Mouse (Mus musculus) megakaryocyte progenitor cell, adult 5-6 weeks (primary cell): ENCODE results near the gene Astl. TPM values are rescaled to one million over a fixed set of nuclear protein-coding genes. Genes with fewer than 3 reads are reported as not detected.

Experiments used
- ATAC-seq: replicated peaks from 2 replicates; pipeline ENCODE4 v1.8.0; 2016; ENCODE audit warnings: mild to moderate bottlenecking, moderate TSS enrichment, inconsistent platforms; ENCODE audit not compliant: poor library complexity
- total RNA-seq, 2 experiments: library from RNA; stranded (forward) in 1 of 2; stranded (reverse) in 1 of 2; fragments of 157-497, 149-512 nt in 1 of 2; fragments of 200-1000 nt in 1 of 2; gene quantifications; 2 replicates each; pipeline versions ENCODE4 v1.2.3 to v1.2.4; 2015 to 2017

Astl gene
- total RNA-seq, 2 experiments from 2014 or later = 0.30 TPM; not detected in 1

DNA sequence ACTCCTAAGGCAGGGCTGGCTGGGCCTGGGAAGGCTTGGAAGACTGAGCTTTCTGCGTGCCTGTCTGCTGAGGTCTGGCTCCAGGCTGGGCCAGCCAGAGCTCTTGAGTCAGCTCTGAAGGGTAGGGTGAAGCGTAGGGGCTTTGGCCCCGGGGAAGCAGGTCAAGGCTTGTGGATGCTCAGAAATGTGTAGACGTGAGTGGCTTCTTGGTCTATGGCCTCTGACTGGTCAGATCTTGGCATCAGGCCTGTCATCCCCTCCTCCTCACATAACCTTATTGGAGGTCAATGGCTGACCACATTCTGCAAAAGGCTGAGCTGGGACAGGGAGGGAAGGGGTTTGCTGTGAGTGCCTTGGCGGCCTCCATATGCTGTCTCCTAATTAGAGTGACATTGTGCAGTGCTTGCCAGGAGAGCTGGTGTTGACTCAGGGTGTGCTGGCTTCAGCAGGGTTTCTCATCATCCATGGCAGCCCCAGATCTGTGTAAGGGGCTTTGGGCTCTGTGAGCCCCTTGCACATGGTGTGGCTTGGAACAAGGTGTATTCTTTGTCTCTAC is 56.2 kb downstream of the Astl start:
- no peak for ATAC-seq

DNA sequence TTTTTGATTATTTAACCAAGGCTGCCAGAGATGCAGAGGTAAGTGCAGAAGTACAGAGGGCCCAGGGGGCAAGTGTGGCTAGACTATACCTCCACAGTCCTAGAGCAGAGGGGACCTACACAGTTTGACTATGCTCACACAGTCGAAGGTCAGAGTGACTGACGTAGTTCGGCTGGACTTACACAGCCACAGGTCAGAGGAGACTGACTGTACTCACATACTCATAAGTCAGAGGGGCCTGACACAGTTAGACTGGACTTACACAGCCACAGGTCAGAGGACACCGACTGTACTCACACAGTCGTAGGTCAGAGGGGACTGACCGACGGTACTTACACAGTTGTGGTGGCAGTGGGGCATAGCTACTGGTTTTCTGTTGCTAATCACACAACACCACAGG is 60.3 kb downstream of the Astl start:
- no peak for ATAC-seq

Other genes starting within 250 kb of the Astl start
- 49.5 and 53.5 TPM in 2 replicates for gene Ncaph, start 204.7 kb upstream of the Astl start, total RNA-seq (2015)
- 57.3 and 58.7 TPM in 2 replicates for gene Ncaph, start 204.7 kb upstream of the Astl start, total RNA-seq (2017)
- 17.5 and 18.7 TPM in 2 replicates for gene Itpripl1, start 195.2 kb upstream of the Astl start, total RNA-seq (2015)
- gene Itpripl1, start 195.2 kb upstream of the Astl start, total RNA-seq (2017) = 20.4 and 23.3 TPM in 2 replicates
- 1.9 and 3.6 TPM in 2 replicates for gene 1810024B03Rik, start 130.4 kb upstream of the Astl start, total RNA-seq (2015)
- 2.4 and 3.3 TPM in 2 replicates for gene 1810024B03Rik, start 130.4 kb upstream of the Astl start, total RNA-seq (2017)
- gene Snrnp200, start 130.3 kb upstream of the Astl start, total RNA-seq (2015) = 57.5 and 62.1 TPM in 2 replicates
- gene Snrnp200, start 130.3 kb upstream of the Astl start, total RNA-seq (2017) = 146 and 186 TPM in 2 replicates
- 29.8 and 36.6 TPM in 2 replicates for gene Ciao1, start 90.8 kb upstream of the Astl start, total RNA-seq (2015)
- 21.8 and 30.3 TPM in 2 replicates for gene Ciao1, start 90.8 kb upstream of the Astl start, total RNA-seq (2017)
- gene Tmem127, start 90.7 kb upstream of the Astl start, total RNA-seq (2015) = 8.8 and 14.8 TPM in 2 replicates
- gene Tmem127, start 90.7 kb upstream of the Astl start, total RNA-seq (2017) = 27.0 and 28.1 TPM in 2 replicates
- gene Stard7, start 68.4 kb upstream of the Astl start, total RNA-seq (2015) = 69.5 and 79.9 TPM in 2 replicates
- 134 and 138 TPM in 2 replicates for gene Stard7, start 68.4 kb upstream of the Astl start, total RNA-seq (2017)
- gene Dusp2, start 2.5 kb upstream of the Astl start, total RNA-seq (2015) = 76.0 and 76.5 TPM in 2 replicates
- 83.2 and 90.0 TPM in 2 replicates for gene Dusp2, start 2.5 kb upstream of the Astl start, total RNA-seq (2017)
- not detected in 2 replicates for gene Adra2b, start 24.6 kb downstream of the Astl start, total RNA-seq (2015)
- gene Adra2b, start 24.6 kb downstream of the Astl start, total RNA-seq (2017) = not detected in 2 replicates
- not detected in 2 replicates for gene Gpat2, start 86.6 kb downstream of the Astl start, total RNA-seq (2015)
- 0.12 TPM in 1 of 2 replicates, not detected in the other for gene Gpat2, start 86.6 kb downstream of the Astl start, total RNA-seq (2017)
- gene Fahd2a, start 105.9 kb downstream of the Astl start, total RNA-seq (2015) = 23.5 and 23.7 TPM in 2 replicates
- 5.7 and 6.9 TPM in 2 replicates for gene Fahd2a, start 105.9 kb downstream of the Astl start, total RNA-seq (2017)
- gene Kcnip3, start 183.5 kb downstream of the Astl start, total RNA-seq (2015) = 32.3 and 37.5 TPM in 2 replicates
- gene Kcnip3, start 183.5 kb downstream of the Astl start, total RNA-seq (2017) = 15.8 and 22.2 TPM in 2 replicates
- gene Prom2, start 202.8 kb downstream of the Astl start, total RNA-seq (2015) = not detected in 2 replicates
- gene Prom2, start 202.8 kb downstream of the Astl start, total RNA-seq (2017) = not detected in 2 replicates
- 2.8 and 4.7 TPM in 2 replicates for gene Zfp661, start 248.5 kb downstream of the Astl start, total RNA-seq (2015)
- 2.6 and 4.9 TPM in 2 replicates for gene Zfp661, start 248.5 kb downstream of the Astl start, total RNA-seq (2017)
- 29.1 and 37.2 TPM in 2 replicates for gene Mrps5, start 248.6 kb downstream of the Astl start, total RNA-seq (2015)
- 121 and 187 TPM in 2 replicates for gene Mrps5, start 248.6 kb downstream of the Astl start, total RNA-seq (2017)